Mouse (Mus musculus): ENCODE measurements at regions not wholly inside any gene's neighbourhood (a gene's known extent, or its start where the extent isn't known, plus 50 kb on each side); places are given as distances from the start of the nearest gene placed in this dataset.

DNA sequence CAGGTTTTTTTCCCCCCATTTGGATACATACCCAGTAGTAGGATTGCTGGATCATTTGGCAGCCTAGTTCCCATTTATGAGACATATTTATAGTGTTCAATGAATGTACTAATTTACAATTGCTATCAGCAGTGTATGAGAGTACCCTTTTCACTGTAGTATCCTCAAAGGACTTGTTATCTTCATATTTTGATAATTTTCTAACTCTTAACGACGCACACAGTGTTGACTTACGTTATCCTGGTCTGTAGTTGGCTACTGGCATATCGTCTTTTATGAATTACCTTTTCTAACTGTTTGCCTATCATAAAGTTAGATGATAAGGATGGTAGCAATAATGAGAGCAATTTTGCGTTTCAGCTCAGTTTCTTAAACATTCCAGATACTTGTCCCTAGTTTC, 186.8 kb downstream of the Foxo1 start:
- TF ChIP-seq CTCF (IDR thresholded peaks at IDR 0.05; ENCODE audit: low read depth, low read length): no peak
- TF ChIP-seq GATA1 (IDR thresholded peaks at IDR 0.05; ENCODE audit: borderline replicate concordance, low read length): no peak
